Mouse (Mus musculus) lung, postnatal 10 days (tissue): ENCODE measurements at regions not wholly inside any gene's neighbourhood (a gene's known extent, or its start where the extent isn't known, plus 50 kb on each side); places are given as distances from the start of the nearest gene placed in this dataset.

Experiments
- DNase-seq: peaks from one replicate; pipeline ENCODE4 v3.0.0; 2021

- DNase-seq = no peak
Measured at GRCm38 (mm10) chr4:47746498-47747190, 272.2 kb downstream of the Sec61b start.

GRCm38 (mm10) chr4:47772230-47772920 is 272.6 kb upstream of the Nr4a3 start:
- no peak for DNase-seq

GRCm38 (mm10) chr4:47774664-47775063 is 270.3 kb upstream of the Nr4a3 start:
- DNase-seq = no peak

- DNase-seq = peak; percentile 13
Measured at GRCm38 (mm10) chr4:47781039-47781438, 263.9 kb upstream of the Nr4a3 start.

GRCm38 (mm10) chr4:47796977-47797376 is 248.0 kb upstream of the Nr4a3 start:
- no peak for DNase-seq

- no peak for DNase-seq
Measured at GRCm38 (mm10) chr4:47799165-47799564, 245.8 kb upstream of the Nr4a3 start.

GRCm38 (mm10) chr4:47803111-47803510 is 241.8 kb upstream of the Nr4a3 start:
- no peak for DNase-seq

- no peak for DNase-seq
Measured at GRCm38 (mm10) chr4:47807877-47808276, 237.1 kb upstream of the Nr4a3 start.

- peak; percentile 5 for DNase-seq
Measured at GRCm38 (mm10) chr4:47814030-47814429, 230.9 kb upstream of the Nr4a3 start.

- DNase-seq = no peak
Measured at GRCm38 (mm10) chr4:47818371-47819159, 226.4 kb upstream of the Nr4a3 start.

- DNase-seq = no peak
Measured at GRCm38 (mm10) chr4:47820562-47820961, 224.4 kb upstream of the Nr4a3 start.

- no peak for DNase-seq
Measured at GRCm38 (mm10) chr4:47823299-47823698, 221.7 kb upstream of the Nr4a3 start.

GRCm38 (mm10) chr4:47824083-47824482 is 220.9 kb upstream of the Nr4a3 start:
- DNase-seq = no peak

- DNase-seq = peak; percentile 3
Measured at GRCm38 (mm10) chr4:47832905-47833304, 212.0 kb upstream of the Nr4a3 start.

GRCm38 (mm10) chr4:47838411-47838810 is 206.5 kb upstream of the Nr4a3 start:
- no peak for DNase-seq

GRCm38 (mm10) chr4:47842128-47842656 is 202.8 kb upstream of the Nr4a3 start:
- no peak for DNase-seq

- DNase-seq = no peak
Measured at GRCm38 (mm10) chr4:47845239-47845638, 199.7 kb upstream of the Nr4a3 start.

- no peak for DNase-seq
Measured at GRCm38 (mm10) chr4:47846389-47847318, 198.3 kb upstream of the Nr4a3 start.

- no peak for DNase-seq
Measured at GRCm38 (mm10) chr4:47861151-47861550, 183.8 kb upstream of the Nr4a3 start.

GRCm38 (mm10) chr4:47870010-47870637 is 174.8 kb upstream of the Nr4a3 start:
- no peak for DNase-seq

GRCm38 (mm10) chr4:47870638-47871019 is 174.3 kb upstream of the Nr4a3 start:
- DNase-seq = no peak

GRCm38 (mm10) chr4:47881560-47881959 is 163.4 kb upstream of the Nr4a3 start:
- no peak for DNase-seq
